Mouse (Mus musculus): ENCODE results near the gene Fbrsl1. TPM values are rescaled to one million over a fixed set of nuclear protein-coding genes. Genes with fewer than 3 reads are reported as not detected.

Gene Fbrsl1
- polyA plus RNA-seq, 2 experiments, result 20.8 to 49.8 TPM

DNA sequence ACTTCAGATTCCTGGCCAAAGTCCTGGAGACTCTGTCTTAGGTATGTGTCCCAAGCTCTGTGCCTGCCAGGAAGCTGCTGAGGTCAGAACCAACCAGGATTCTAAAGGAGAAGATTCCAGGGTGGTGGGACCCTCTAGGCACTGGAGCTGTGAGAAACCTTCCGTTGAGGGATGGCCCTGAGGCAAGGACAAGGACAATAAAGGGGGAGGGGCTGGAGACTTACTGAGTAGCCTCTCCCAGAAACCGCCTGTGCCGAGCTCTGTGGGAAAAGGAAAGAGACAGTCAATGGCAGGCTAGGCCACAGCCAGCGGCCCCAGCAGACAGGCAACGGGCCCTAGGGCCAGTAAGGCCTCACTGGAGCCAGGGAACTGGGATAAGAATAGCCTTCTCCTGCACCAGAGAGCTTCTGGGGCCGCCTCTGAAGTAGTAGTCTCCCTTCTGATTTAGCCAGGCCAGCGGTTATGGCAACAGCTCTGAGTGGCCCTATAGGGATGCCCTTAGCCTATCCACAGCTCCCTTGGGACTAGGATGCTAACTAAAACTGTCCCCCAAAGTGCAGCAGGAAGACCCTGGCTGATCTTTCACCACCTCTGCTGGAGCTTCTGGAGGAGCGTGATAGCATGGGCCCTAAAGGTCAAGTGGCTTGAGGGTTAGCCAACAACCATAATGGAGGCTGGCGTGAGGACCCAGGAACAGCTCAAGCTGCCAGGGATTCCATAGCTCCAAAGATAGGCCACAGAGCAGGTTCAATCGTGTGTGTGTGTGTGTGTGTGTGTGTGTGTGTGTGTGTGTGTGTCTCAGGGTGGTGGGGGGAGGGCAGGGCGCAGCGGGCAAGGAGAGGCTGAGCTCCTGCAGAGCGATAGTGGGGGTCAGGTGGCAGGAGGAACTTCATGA lies 32.2 kb downstream of the Fbrsl1 start:
- no peaks in the 10 kb centered on the region for H3K36me3 ChIP-seq (ENCODE audit: control insufficient read depth, insufficient read depth, low read length)
- 53% methylated on average over 11 of the region's 13 CpGs for WGBS
- H3K4me1 ChIP-seq (ENCODE audit: control insufficient read depth, insufficient read depth, low read length), result peaks cover 15% of the 10 kb centered on the region
- H3K4me3 ChIP-seq (replicated peaks; ENCODE audit: low read length), result no peak overlapping the region
- no peaks in the 10 kb centered on the region for H3K27me3 ChIP-seq (ENCODE audit: control insufficient read depth, insufficient read depth, low read length)
- no peak overlapping the region for H3K27ac ChIP-seq (replicated peaks; ENCODE audit: low read depth, low read length)
- DNase-seq (ENCODE audit: low spot score) (no peak), ATAC-seq (ENCODE audit: low FRiP score, low read depth) (no peak)
- no peak overlapping the region for H3K4me2 ChIP-seq (replicated peaks; ENCODE audit: low read depth, low read length, severe bottlenecking)
- TF ChIP-seq POLR2A (IDR thresholded peaks at IDR 0.05; ENCODE audit: borderline replicate concordance, extremely low read depth, insufficient read depth, insufficient read length), result no peak
- H3K9ac ChIP-seq (ENCODE audit: low read depth, low read length, severe bottlenecking), result no peak overlapping the region
- H3K9me3 ChIP-seq (ENCODE audit: control insufficient read depth, low read length), result no peaks in the 10 kb centered on the region

DNA sequence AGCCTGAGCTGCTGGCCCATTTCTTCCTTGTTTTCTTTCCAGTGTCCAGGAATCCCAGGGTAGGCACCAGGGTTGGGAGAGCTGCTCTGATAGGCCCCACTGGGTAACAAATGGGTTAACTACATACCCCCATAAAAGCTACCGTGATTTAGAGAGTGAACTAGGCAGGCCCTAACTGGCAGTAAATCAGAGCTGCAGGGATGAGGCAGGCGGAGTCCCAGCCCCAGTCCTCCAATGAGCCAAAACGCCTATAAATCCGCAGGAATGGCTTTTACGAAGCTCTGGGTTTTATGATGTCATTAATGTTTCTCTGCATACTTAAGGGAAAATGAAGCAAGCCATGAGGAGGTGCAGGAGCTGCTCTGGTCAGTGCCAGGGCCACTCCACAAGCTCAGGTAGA lies 33.3 kb downstream of the Fbrsl1 start:
- H3K9me3 ChIP-seq (ENCODE audit: control insufficient read depth, low read length), result no peaks in the 10 kb centered on the region
- H3K27ac ChIP-seq (replicated peaks; ENCODE audit: low read depth, low read length), result no peak overlapping the region
- ATAC-seq (ENCODE audit: low FRiP score, low read depth), result peak; percentile 56; the same call in 1 of the 2 replicates
- peak; percentile 28 for DNase-seq (ENCODE audit: low spot score)
- H3K9ac ChIP-seq (ENCODE audit: low read depth, low read length, severe bottlenecking), result no peak overlapping the region
- no peaks in the 10 kb centered on the region for H3K27me3 ChIP-seq (ENCODE audit: control insufficient read depth, insufficient read depth, low read length)
- no peak overlapping the region for H3K4me2 ChIP-seq (replicated peaks; ENCODE audit: low read depth, low read length, severe bottlenecking)
- no peak overlapping the region for H3K4me3 ChIP-seq (replicated peaks; ENCODE audit: low read length)
- peaks cover 15% of the 10 kb centered on the region for H3K4me1 ChIP-seq (ENCODE audit: control insufficient read depth, insufficient read depth, low read length)
- no peaks in the 10 kb centered on the region for H3K36me3 ChIP-seq (ENCODE audit: control insufficient read depth, insufficient read depth, low read length)
- 11% methylated on average over 5 of the region's 5 CpGs for WGBS
- no peak for TF ChIP-seq POLR2A (IDR thresholded peaks at IDR 0.05; ENCODE audit: borderline replicate concordance, extremely low read depth, insufficient read depth, insufficient read length)

GRCm38 (mm10) chr5:110413018-110413417 lies 35.3 kb downstream of the Fbrsl1 start:
- Histone ChIP-seq H3K27me3 (ENCODE audit: control insufficient read depth, insufficient read depth, low read length) (no peaks in the 10 kb centered on the region), H3K36me3 (ENCODE audit: control insufficient read depth, insufficient read depth, low read length) (no peaks in the 10 kb centered on the region), H3K9me3 (ENCODE audit: control insufficient read depth, low read length) (no peaks in the 10 kb centered on the region), H3K4me2 (replicated peaks; ENCODE audit: low read depth, low read length, severe bottlenecking) (no peak overlapping the region), H3K4me3 (replicated peaks; ENCODE audit: low read length) (no peak overlapping the region), H3K4me1 (ENCODE audit: control insufficient read depth, insufficient read depth, low read length) (peaks cover 15% of the 10 kb centered on the region), H3K27ac (replicated peaks; ENCODE audit: low read depth, low read length) (no peak overlapping the region), H3K9ac (ENCODE audit: low read depth, low read length, severe bottlenecking) (no peak overlapping the region)
- 84% methylated on average over 14 of the region's 14 CpGs for WGBS
- TF ChIP-seq POLR2A (IDR thresholded peaks at IDR 0.05; ENCODE audit: borderline replicate concordance, extremely low read depth, insufficient read depth, insufficient read length), result no peak
- DNase-seq (ENCODE audit: low spot score), result no peak
- ATAC-seq (ENCODE audit: low FRiP score, low read depth), result no peak

DNA sequence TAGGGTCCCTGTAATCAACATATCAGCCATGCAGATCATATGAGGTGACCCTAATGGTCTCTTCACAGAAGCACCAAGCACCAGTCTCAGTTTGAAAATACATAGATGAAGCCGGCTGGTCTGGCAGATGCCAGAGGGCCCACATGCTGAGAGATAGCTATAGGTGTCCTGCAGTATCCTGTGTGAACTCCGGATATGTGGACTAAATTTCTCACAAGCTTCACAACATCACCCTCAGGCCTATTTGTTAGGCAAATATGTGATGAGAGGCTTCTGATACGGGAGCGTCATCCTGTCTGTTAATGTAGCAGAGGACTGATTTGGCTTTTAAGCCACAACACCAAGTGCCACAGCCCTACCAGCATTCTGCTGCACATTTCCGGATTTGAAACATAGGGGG lies 37.9 kb downstream of the Fbrsl1 start:
- ATAC-seq (ENCODE audit: low FRiP score, low read depth), result no peak
- Histone ChIP-seq H3K4me3 (replicated peaks; ENCODE audit: low read length) (no peak overlapping the region), H3K4me2 (replicated peaks; ENCODE audit: low read depth, low read length, severe bottlenecking) (no peak overlapping the region), H3K36me3 (ENCODE audit: control insufficient read depth, insufficient read depth, low read length) (no peaks in the 10 kb centered on the region), H3K9ac (ENCODE audit: low read depth, low read length, severe bottlenecking) (no peak overlapping the region), H3K27me3 (ENCODE audit: control insufficient read depth, insufficient read depth, low read length) (no peaks in the 10 kb centered on the region), H3K4me1 (ENCODE audit: control insufficient read depth, insufficient read depth, low read length) (peaks cover 8% of the 10 kb centered on the region; the same call in 1 of the 2 replicates), H3K27ac (replicated peaks; ENCODE audit: low read depth, low read length) (no peak overlapping the region), H3K9me3 (ENCODE audit: control insufficient read depth, low read length) (no peaks in the 10 kb centered on the region)
- no peak for TF ChIP-seq POLR2A (IDR thresholded peaks at IDR 0.05; ENCODE audit: borderline replicate concordance, extremely low read depth, insufficient read depth, insufficient read length)
- no peak for DNase-seq (ENCODE audit: low spot score)
- 79% methylated on average over 5 of the region's 5 CpGs for WGBS

GRCm38 (mm10) chr5:110408967-110409366 lies 39.3 kb downstream of the Fbrsl1 start:
- 27% methylated on average over 2 of the region's 2 CpGs for WGBS
- no peak for ATAC-seq (ENCODE audit: low FRiP score, low read depth)

More at GRCm38 (mm10) chr5:110408967-110409366, 39.3 kb downstream of the Fbrsl1 start:
- Histone ChIP-seq H3K9ac (ENCODE audit: low read depth, low read length, severe bottlenecking) (no peak overlapping the region), H3K27ac (replicated peaks; ENCODE audit: low read depth, low read length) (no peak overlapping the region), H3K27me3 (ENCODE audit: control insufficient read depth, insufficient read depth, low read length) (no peaks in the 10 kb centered on the region), H3K4me2 (replicated peaks; ENCODE audit: low read depth, low read length, severe bottlenecking) (no peak overlapping the region), H3K4me3 (replicated peaks; ENCODE audit: low read length) (no peak overlapping the region), H3K4me1 (ENCODE audit: control insufficient read depth, insufficient read depth, low read length) (no peaks in the 10 kb centered on the region), H3K9me3 (ENCODE audit: control insufficient read depth, low read length) (no peaks in the 10 kb centered on the region), H3K36me3 (ENCODE audit: control insufficient read depth, insufficient read depth, low read length) (no peaks in the 10 kb centered on the region)
- TF ChIP-seq POLR2A (IDR thresholded peaks at IDR 0.05; ENCODE audit: borderline replicate concordance, extremely low read depth, insufficient read depth, insufficient read length), result no peak
- DNase-seq (ENCODE audit: low spot score), result no peak

All from limb, embryonic 14.5 days (tissue).